Mouse (Mus musculus) bone marrow, adult 2 months (tissue): ENCODE results near the gene Cobl.

Source experiments
- CTCF ChIP-seq: fragments of 200-500 bp; IDR thresholded peaks from 2 replicates; pipeline ENCODE4 v1.5.1; 2011; ENCODE audit warnings: low read length, control low read depth; ENCODE audit not compliant: control insufficient read depth, insufficient read depth
- POLR2A ChIP-seq: fragments of 200-500 bp; IDR thresholded peaks from 2 replicates; pipeline ENCODE4 v1.6.1; 2011; ENCODE audit warnings: low read depth, mild to moderate bottlenecking, control low read depth, low read length, borderline replicate concordance; ENCODE audit not compliant: control insufficient read depth

DNA sequence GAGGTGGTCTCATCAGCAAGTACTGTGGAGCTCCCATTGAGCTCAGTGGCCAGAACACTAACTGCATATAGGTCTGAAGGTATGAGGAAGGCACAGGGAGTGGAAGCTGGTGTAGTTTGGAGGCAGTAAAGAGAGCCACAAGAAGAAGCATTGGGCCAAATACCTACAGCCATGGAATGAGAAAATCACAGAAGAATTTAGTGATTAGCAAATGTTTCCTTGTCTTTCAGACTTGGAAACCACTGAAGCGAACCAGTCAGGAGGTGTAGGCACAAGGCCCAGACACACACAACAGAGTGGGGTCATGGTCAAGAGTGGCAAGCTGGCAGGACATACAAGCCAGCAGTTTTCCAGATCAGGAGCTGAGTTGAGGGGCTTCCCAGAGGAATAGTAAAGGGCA, 230.6 kb downstream of the Cobl start:
- no peak for TF ChIP-seq POLR2A
- TF ChIP-seq CTCF = no peak
